Mouse (Mus musculus): Measurements from ENCODE around the gene Nfyc.

The Nfyc gene

DNA sequence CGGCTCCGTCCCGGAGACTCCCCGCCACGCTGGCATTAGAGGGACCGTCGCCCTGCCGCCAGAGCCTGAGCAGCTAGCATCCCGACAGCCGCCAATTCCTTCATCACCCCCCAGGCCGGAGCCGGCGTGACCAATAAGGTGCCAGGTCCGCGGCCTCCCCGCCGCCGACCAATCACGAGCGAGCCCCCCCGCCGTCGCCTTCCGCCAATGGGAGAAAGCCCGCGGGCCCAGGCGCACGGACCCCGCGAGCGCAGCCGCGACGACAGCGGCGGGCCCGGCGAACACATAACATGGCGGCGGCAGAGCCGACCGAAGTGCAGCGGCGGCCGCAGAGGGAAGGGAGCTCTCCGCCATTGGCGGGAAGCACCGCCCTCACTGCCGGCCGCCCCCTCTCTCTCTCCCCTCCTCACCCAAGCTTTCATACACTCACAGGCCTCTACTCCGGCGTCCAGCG is 6.2 kb downstream of the Nfyc start:
- peak; percentile 92 for DNase-seq

DNA sequence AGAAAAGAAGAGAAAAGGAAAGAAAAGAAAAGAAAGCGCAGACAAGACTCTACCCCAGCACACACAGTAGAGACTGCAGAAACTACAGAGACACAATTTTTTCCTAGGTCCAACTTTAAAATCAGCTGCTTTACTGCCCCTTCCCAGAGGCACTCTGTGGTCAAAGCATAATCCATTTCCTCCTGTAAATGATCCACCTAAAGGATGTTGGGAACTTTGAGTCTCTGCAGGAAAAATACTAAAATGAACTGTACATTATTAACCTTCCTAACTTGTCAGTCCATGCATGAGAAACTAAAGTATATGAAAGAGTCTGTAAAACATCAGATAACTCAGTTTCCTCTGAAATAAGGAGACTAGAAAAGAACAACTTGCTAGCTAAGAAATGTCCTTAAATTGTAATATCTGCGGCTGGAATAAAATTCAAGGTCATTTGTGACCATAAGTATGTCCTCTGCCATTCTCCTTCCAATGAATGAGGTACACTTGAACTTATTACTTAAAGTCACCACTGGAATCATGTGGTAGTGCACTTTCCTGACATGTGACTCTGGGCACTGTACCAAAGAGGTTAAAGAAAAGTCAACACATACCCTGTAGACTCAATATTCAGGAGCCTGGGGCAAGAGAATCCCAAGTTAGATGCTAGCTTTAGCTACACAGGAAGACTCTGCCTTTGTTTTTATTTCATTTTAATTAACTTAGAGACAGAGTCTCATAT is 9.0 kb downstream of the Nfyc start:
- no peak for DNase-seq

DNA sequence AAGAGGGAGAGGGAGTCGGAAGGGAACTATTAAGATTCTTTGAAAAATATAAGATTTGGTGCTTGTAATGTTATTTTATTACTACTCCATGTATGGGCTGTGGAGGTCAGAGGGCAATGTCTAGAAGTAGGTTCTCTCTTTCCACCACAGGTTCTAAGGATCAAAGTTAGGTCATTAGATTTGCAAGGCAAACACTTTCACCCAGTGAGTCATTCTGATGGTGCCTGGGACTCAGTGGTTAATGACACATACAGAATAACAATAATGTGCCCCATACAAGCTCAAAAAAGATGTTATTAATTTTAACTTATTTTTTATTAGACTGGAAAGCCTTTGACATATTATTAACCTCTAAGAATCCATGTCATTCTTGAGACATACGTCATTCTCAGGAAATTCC is 11.5 kb downstream of the Nfyc start:
- DNase-seq, result no peak

DNA sequence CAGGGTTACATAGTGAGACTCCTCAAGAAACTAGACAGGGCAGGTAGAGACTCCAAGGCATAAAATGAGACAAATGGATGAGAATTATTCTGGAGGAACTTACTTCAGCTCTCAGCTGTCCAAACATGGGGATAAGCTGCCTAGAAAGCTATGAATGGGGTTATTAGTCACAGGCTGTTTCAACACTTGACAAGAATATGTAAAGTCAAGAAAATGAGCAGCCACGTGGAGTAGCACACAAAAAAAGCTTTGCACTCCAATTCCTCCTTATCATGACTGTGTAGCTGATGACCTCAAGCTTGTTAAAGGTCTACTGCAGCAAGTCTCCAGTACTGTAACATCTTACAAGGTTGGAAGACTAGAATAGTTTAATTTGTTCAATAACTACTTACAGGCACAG is 12.1 kb downstream of the Nfyc start:
- no peak for DNase-seq

GRCm38 (mm10) chr4:120817951-120818350 is 13.4 kb downstream of the Nfyc start:
- no peak for DNase-seq

- no peak for DNase-seq
Observed at GRCm38 (mm10) chr4:120817002-120817774, 14.2 kb downstream of the Nfyc start.

DNA sequence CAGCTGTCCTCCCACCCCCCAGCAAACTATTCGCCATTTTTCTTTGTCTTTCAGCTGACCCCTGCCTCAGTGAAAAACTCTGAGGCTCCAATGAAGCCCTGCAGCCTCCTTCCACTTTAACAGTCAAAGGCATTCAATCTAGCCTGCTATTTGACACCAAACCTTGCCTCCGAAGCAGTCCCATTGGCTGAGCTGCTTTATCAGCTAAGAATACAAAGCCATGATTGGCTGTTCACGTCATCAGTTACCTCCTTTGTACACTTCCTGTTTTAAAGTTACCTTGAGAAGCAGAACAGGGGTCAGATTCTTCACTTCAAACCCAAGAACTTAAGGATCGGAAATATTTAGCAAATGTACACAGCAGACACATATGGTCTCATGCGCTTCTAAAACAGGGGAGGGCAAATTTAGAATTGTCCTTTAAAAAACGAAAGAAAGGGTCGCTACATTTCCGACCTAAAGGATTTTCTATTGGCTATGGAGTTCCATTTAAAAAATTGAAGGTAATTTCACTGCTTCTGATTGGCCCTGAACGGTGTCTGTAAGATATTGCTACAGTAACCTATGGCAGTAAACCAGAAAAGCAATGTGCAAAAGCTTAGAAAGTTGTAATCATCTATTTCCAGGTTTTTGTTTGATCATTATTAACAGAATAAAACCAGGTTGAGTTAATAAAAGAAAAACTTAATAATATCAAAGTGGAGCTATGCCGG is 15.6 kb downstream of the Nfyc start:
- peak; percentile 70 for DNase-seq

- no peak for DNase-seq
Observed at GRCm38 (mm10) chr4:120815163-120815562, 16.2 kb downstream of the Nfyc start.

- no peak for DNase-seq
Observed at GRCm38 (mm10) chr4:120814171-120814570, 17.2 kb downstream of the Nfyc start.

GRCm38 (mm10) chr4:120813762-120814161 is 17.6 kb downstream of the Nfyc start:
- no peak for DNase-seq

DNA sequence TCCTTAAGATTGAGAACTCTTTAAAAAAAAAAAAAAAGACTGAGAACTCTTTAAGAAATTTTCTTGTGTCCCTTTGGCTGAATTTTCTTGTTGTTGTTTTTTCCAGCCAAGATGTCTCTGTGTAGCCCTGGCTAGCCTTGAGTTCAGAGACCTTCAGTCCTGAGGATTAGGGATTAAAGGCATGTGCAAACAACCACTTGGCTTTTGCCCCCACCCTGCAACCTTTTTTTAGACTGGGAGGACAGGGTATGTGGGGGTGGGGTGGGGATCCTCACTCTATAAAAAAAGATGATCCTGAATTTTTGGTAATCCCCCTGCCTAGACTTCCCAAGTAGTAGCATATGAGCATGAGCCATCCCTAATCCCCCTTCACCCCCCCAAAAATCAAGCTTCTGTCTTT is 25.6 kb downstream of the Nfyc start:
- DNase-seq, result no peak

GRCm38 (mm10) chr4:120801446-120801845 is 29.9 kb downstream of the Nfyc start:
- DNase-seq, result peak; percentile 40

GRCm38 (mm10) chr4:120800691-120801090 is 30.7 kb downstream of the Nfyc start:
- no peak for DNase-seq

DNA sequence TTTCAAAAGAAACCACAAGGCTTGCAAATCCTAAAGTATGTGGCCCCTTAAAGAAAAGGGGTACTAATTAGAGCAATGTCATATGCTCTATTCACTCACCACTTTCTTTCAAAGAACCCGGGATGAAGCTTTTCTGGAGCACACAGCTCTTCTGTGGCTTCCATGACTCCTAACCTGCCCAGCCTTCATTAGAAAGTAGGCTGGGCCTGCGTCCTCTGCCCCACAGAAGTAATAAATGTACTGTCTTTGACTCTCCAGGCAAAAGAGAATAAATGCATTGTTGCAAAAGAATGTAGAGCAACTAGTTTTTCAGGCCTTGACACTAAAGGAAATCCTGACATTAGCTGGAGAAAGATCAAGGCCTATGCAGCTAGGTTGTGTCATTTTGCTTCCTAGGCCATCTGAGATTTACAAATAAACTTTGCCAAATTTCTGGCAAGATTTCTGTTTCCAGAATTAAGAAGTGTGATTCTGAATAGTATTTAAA is 31.6 kb downstream of the Nfyc start:
- no peak for DNase-seq

DNA sequence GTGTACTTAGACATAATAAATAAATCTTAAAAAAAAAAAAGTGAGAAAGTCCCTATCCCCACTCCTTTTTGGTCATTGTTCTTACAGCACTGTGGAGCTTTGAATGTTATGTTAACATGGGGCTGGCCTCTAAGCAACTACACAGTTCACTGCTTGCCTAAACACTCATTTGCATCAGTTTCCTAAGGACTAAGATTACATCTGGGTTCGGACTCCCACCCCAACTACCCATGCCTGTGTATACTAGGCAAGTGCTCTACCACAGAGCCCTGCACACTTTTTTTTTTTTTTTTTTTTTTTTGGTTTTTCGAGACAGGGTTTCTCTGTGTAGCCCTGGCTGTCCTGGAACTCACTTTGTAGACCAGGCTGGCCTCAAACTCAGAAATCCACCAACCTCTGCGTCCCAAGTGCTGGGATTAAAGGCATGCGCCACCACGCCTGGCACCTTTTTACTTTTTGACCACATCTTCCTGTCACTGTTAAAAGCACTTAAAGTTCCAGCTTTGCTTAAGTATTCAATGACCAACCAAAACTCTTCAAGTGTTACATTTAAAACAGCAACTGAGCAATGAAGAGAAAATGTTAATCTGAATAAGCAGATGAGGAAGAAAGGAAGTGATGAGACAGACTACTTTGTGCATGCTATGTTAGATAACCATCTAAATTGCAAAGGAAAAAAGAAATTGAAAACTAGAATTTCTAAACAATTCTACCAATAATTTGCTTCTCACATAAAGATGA is 33.2 kb downstream of the Nfyc start:
- DNase-seq, result no peak

- DNase-seq, result no peak
Observed at GRCm38 (mm10) chr4:120796687-120797086, 34.7 kb downstream of the Nfyc start.

DNA sequence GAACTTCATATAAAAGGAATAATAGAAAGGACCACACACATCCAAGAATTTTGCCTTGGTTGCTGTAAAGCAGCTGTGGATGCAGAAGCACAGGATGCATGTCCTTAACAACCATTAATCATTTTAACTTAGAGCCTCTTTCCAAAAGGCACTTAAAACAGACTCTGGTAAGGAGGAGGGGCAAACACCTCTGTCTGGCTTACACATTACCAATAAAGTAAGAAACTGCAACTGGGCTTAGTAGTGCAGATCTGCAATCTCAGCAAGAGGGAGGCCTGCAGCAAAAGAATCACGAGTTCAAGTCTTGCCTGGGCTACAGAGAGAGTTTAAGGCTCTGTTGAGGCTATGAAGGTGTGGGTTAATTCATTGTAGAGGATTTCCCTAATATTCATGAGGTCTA is 35.7 kb downstream of the Nfyc start:
- no peak for DNase-seq

GRCm38 (mm10) chr4:120792918-120793317 is 38.5 kb downstream of the Nfyc start:
- no peak for DNase-seq

DNA sequence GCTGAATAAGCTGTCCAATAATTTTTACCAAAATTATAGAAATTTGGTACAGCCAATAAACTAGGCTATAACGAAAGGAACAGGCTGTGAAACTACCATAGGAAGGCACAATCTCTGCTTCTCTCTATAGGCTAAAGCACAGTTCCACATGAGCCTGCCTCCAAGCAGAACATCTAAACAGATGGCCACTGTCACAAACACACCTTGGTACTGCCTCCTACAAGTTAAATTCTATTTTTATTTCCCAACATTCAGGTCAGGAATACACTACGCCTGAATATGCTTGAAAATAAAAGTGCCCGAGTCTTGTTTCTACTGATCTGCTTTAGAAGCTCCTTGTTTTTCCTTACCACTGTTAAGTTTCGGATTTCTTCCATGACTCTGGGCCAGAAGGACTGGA is 41.3 kb downstream of the Nfyc start:
- DNase-seq, result no peak

GRCm38 (mm10) chr4:120755801-120756200 is 75.6 kb downstream of the Nfyc start:
- DNase-seq, result no peak

GRCm38 (mm10) chr4:120755299-120755698 is 76.1 kb downstream of the Nfyc start:
- DNase-seq, result peak; percentile 76

- no peak for DNase-seq
Observed at GRCm38 (mm10) chr4:120749601-120750000, 81.8 kb downstream of the Nfyc start.
